Mouse (Mus musculus) thymus, adult 2 months (tissue): ENCODE results near the gene Mrps23.
A peak's percentile ranks its signal among the peaks of the same experiment; 100 is the strongest.

Source experiments
- CTCF ChIP-seq: fragments of 200-500 bp; IDR thresholded peaks from 2 replicates; pipeline ENCODE4 v1.5.1; 2012; ENCODE audit warnings: mild to moderate bottlenecking, control low read depth, low read length, moderate library complexity, borderline replicate concordance; ENCODE audit not compliant: control insufficient read depth, poor library complexity, insufficient read depth; ENCODE audit errors: extremely low read depth
- POLR2A ChIP-seq: fragments of 200-500 bp; IDR thresholded peaks from 2 replicates; pipeline ENCODE4 v1.6.1; 2012; ENCODE audit warnings: mild to moderate bottlenecking, low read length, control low read depth, moderate library complexity; ENCODE audit not compliant: control insufficient read depth, poor library complexity, insufficient read depth; ENCODE audit errors: extremely low read depth

- TF ChIP-seq CTCF: peak; percentile 83
- TF ChIP-seq POLR2A: no peak
These were observed 42.4 kb upstream of the Mrps23 start for GRCm38 (mm10) chr11:88161651-88162362.
